Mouse (Mus musculus) G1E (cell line): ENCODE measurements around the gene Ccl28.

ENCODE experiments used
- CTCF ChIP-seq: IDR thresholded peaks from 2 replicates; pipeline ENCODE4 v1.5.1; 2012; ENCODE audit warnings: low read depth, low read length, inconsistent platforms, mixed read lengths
- GATA1 ChIP-seq: IDR thresholded peaks from 2 replicates; pipeline ENCODE4 v1.6.1; 2012; ENCODE audit warnings: borderline replicate concordance, low read length, inconsistent platforms, mixed read lengths
- GATA2 ChIP-seq: IDR thresholded peaks from 2 replicates; pipeline ENCODE4 v1.6.1; 2012; ENCODE audit warnings: low read depth, low read length, inconsistent platforms, borderline replicate concordance
- POLR2AphosphoS5 ChIP-seq: IDR thresholded peaks from 2 replicates; pipeline ENCODE4 v1.6.1; 2012; ENCODE audit warnings: low read depth, low read length, inconsistent platforms; ENCODE audit not compliant: insufficient replicate concordance
- TAL1 ChIP-seq: conservative IDR thresholded peaks from 2 replicates; pipeline ENCODE4 v1.6.1; 2012; ENCODE audit warnings: low read depth, low read length, inconsistent platforms, mixed read lengths

DNA sequence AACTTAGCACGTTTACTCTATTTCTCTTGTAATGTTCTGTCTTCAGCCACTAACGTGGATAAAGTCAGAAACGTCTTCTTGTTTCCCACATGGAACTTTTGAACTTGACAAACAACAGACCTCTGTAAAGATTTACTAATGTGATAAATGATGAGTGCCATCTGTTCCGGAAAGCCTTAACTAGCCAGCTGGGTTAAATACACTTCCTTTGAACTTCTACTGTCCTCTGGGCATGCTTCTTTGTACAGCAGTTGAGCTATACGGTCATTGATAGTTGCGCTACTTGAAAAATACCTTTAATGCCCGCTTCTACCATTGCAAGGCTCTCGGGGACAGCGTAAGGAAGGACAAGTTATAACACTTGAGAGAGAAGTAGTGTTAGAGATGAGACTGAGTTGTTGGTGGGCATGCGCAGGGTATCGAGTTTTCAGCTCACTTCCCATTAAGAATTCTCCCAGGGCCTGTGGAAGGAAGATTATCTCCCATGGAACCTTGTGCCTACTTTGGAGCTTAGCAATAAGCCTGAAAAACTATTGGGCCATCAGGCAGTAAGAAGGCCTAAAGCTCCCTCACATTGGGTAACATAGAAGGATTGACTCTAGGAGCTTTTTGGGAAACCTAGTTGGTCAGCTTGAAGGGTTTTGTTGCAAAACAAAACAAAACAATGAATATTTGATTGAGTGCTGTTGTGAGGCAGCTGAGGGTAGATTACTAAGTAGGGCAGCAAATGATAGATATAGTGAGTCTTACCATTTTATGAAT, 61.0 kb downstream of the Ccl28 start:
- TF ChIP-seq GATA1: no peak
- no peak for TF ChIP-seq CTCF
- TF ChIP-seq GATA2: no peak
- no peak for TF ChIP-seq TAL1
- no peak for TF ChIP-seq POLR2AphosphoS5
